ENCODE assay signal across 27 mouse cellular contexts in genomic region chr2:13038772-13039171, GRCm38 (mm10). TPM values are rescaled to one million over a fixed set of nuclear protein-coding genes. Genes with fewer than 3 reads are reported as not detected.
DNase-seq lines count a peak whose midpoint lies in the region; ATAC-seq and TF ChIP-seq lines count a peak whose summit lies in the region.
"Had no signal": no experiment of that assay in that cellular context is flagged by ENCODE, and none has a peak within 500 bp of the region (broad histone marks: within the 10 kb centered on the region; RNA-seq: fewer than 3 reads in every experiment).

No protein-coding gene starts in this region.

- peak; percentile 89 for ATAC-seq in forebrain, postnatal 0 days
- ATAC-seq in forebrain, embryonic 15.5 days (replicated peaks) = no peak
- ATAC-seq in megakaryocyte-erythroid progenitor cell, adult 5-6 weeks (replicated peaks; ENCODE audit: low FRiP score, low TSS enrichment, poor library complexity, severe bottlenecking) = no peak
- ATAC-seq: hindbrain, embryonic 16.5 days; intestine, embryonic 15.5 days; liver, postnatal 0 days had no signal

- H3K9ac ChIP-seq in forebrain, postnatal 0 days = no peak overlapping the region
- H3K9ac ChIP-seq in forebrain, embryonic 15.5 days (replicated peaks) = no peak overlapping the region
- H3K9ac ChIP-seq: embryonic facial prominence, embryonic 15.5 days; heart, embryonic 12.5 days; intestine, embryonic 15.5 days; limb, embryonic 12.5 days; liver, postnatal 0 days had no signal

- H3K27ac ChIP-seq in forebrain, postnatal 0 days (ENCODE audit: low read depth, low read length) = no peak overlapping the region
- H3K27ac ChIP-seq in forebrain, embryonic 15.5 days (replicated peaks) = no peak overlapping the region
- H3K27ac ChIP-seq: embryonic facial prominence, embryonic 15.5 days; hindbrain, embryonic 10.5 days; intestine, embryonic 15.5 days; limb, embryonic 12.5 days had no signal

- 56% methylated on average over 3 of the region's 3 CpGs for whole genome bisulfite sequencing in forebrain, postnatal 0 days
- WGBS in forebrain, embryonic 15.5 days = 66% methylated on average over 3 of the region's 3 CpGs

- H3K4me3 ChIP-seq in forebrain, postnatal 0 days (ENCODE audit: low read depth, low read length) = no peak overlapping the region
- no peak overlapping the region for H3K4me3 ChIP-seq in forebrain, embryonic 15.5 days
- H3K4me3 ChIP-seq: embryonic facial prominence, embryonic 15.5 days; heart, embryonic 12.5 days; hindbrain, embryonic 10.5 days; intestine, embryonic 15.5 days; limb, embryonic 12.5 days had no signal

- H3K36me3 ChIP-seq in forebrain, postnatal 0 days (ENCODE audit: insufficient read depth) = no peaks in the 10 kb centered on the region
- no peaks in the 10 kb centered on the region for H3K36me3 ChIP-seq in forebrain, embryonic 15.5 days
- H3K36me3 ChIP-seq: embryonic facial prominence, embryonic 15.5 days; heart, embryonic 12.5 days; hindbrain, embryonic 10.5 days; intestine, embryonic 15.5 days; limb, embryonic 12.5 days had no signal

- H3K4me2 ChIP-seq in forebrain, postnatal 0 days (ENCODE audit: low read depth) = no peak overlapping the region
- H3K4me2 ChIP-seq in forebrain, embryonic 15.5 days (replicated peaks) = no peak overlapping the region
- H3K4me2 ChIP-seq: embryonic facial prominence, embryonic 15.5 days; heart, embryonic 12.5 days; intestine, embryonic 15.5 days; limb, embryonic 12.5 days; liver, embryonic 11.5 days; midbrain, embryonic 11.5 days had no signal

- DNase-seq in forebrain, postnatal 0 days = peak; percentile 52
- DNase-seq in right cerebral cortex, postnatal 10 days (ENCODE audit: low spot score in 2 of 2) = peak; percentile 24 to 30
- DNase-seq in right cerebral cortex, postnatal 36 days (ENCODE audit: low spot score in 2 of 2) = no peak
- peak; percentile 34 for DNase-seq in brain, embryonic 14.5 days (ENCODE audit: low read depth)
- no peak for DNase-seq in MN1 (ENCODE audit: low spot score)
- DNase-seq: cerebellum, adult 2 months; cerebellum, postnatal 36 days; heart, postnatal 10 days; kidney, adult 8-10 months; kidney, postnatal 10 days; liver, postnatal 0 days; lung, postnatal 10 days; spleen, adult 18-20 months had no signal

- no peak for TF ChIP-seq POLR2A in brain, embryonic 14.5 days (IDR thresholded peaks at IDR 0.05; ENCODE audit: borderline replicate concordance, extremely low read depth, insufficient read depth, insufficient read length, poor library complexity, severe bottlenecking)

- TF ChIP-seq CTCF in forebrain, postnatal 0 days (IDR thresholded peaks at IDR 0.05; ENCODE audit: low read depth) = no peak
- no peak for TF ChIP-seq CTCF in brain, embryonic 14.5 days (IDR thresholded peaks at IDR 0.05; ENCODE audit: borderline replicate concordance, extremely low read depth, insufficient read depth, insufficient read length)

- H3K27me3 ChIP-seq in forebrain, postnatal 0 days (ENCODE audit: insufficient read depth, low read length) = no peaks in the 10 kb centered on the region
- no peaks in the 10 kb centered on the region for H3K27me3 ChIP-seq in forebrain, embryonic 15.5 days
- H3K27me3 ChIP-seq: embryonic facial prominence, embryonic 15.5 days; heart, embryonic 12.5 days; intestine, embryonic 15.5 days; limb, embryonic 12.5 days had no signal

- no peaks in the 10 kb centered on the region for H3K9me3 ChIP-seq in forebrain, postnatal 0 days (ENCODE audit: low read length)
- no peaks in the 10 kb centered on the region for H3K9me3 ChIP-seq in forebrain, embryonic 15.5 days
- H3K9me3 ChIP-seq: embryonic facial prominence, embryonic 15.5 days; heart, embryonic 12.5 days; hindbrain, embryonic 10.5 days; intestine, embryonic 15.5 days; limb, embryonic 12.5 days had no signal

- no peaks in the 10 kb centered on the region for H3K4me1 ChIP-seq in forebrain, postnatal 0 days (ENCODE audit: insufficient read depth)
- H3K4me1 ChIP-seq in forebrain, embryonic 15.5 days = no peaks in the 10 kb centered on the region
- H3K4me1 ChIP-seq: embryonic facial prominence, embryonic 15.5 days; heart, embryonic 12.5 days; hindbrain, embryonic 10.5 days; intestine, embryonic 15.5 days; limb, embryonic 12.5 days had no signal

RNA-seq across cellular contexts. Expression of gene C1ql3, which starts 27.2 kb away (rescaled TPM):
- total RNA-seq in forebrain, postnatal 0 days (2014; rRNA removed) = 14.6 and 20.7 TPM in 2 replicates
- 2.1 and 3.5 TPM in 2 replicates for polyA plus RNA-seq in forebrain, postnatal 0 days (2015; fragmentation: Nextera tagmentation; extraction: Ambion mirVana)
- polyA plus RNA-seq in forebrain, embryonic 15.5 days (2015; fragmentation: Nextera tagmentation; extraction: Ambion mirVana) = 1.6 and 1.7 TPM in 2 replicates
- 4.1 and 6.1 TPM in 2 replicates for polyA plus RNA-seq in brain, embryonic 14.5 days (2012; rRNA removed)
- total RNA-seq in megakaryocyte-erythroid progenitor cell, adult 5-6 weeks (2014; fragmentation: Nextera tagmentation) = not detected in 2 replicates
- total RNA-seq in megakaryocyte-erythroid progenitor cell, adult 5-6 weeks (2017) = not detected in 2 replicates
- total RNA-seq: adrenal gland, adult 18-20 months; granulocyte monocyte progenitor cell, adult 5-6 weeks; MEL had no signal
- polyA plus RNA-seq: C2C12 had no signal

Comparison
In these comparisons a context has a peak if more than half of its experiments do, and no peak if none do; other contexts are left out.
1. DNase-seq: peak in forebrain, postnatal 0 days (single experiment), right cerebral cortex, postnatal 10 days (2 of 2) and brain, embryonic 14.5 days (single experiment); none in right cerebral cortex, postnatal 36 days (0 of 2) and MN1 (single experiment).